Mouse (Mus musculus) thymus, postnatal 36 days (tissue): ENCODE results near the gene Minpp1.
A peak's percentile ranks its signal among the peaks of the same experiment; 100 is the strongest.

Source experiments
- DNase-seq, 2 experiments: peaks; one replicate each; pipeline ENCODE4 v3.0.0; 2022; ENCODE audit warnings: mixed read lengths in 2 of 2

Minpp1 gene

GRCm38 (mm10) chr19:32490976-32491375 is 5.4 kb downstream of the Minpp1 start:
- no peak for DNase-seq

- no peak for DNase-seq
Observed at GRCm38 (mm10) chr19:32492339-32492738, 6.8 kb downstream of the Minpp1 start.

- no peak for DNase-seq
Observed at GRCm38 (mm10) chr19:32492981-32493380, 7.4 kb downstream of the Minpp1 start.

GRCm38 (mm10) chr19:32493471-32493870 is 7.9 kb downstream of the Minpp1 start:
- DNase-seq = no peak

DNA sequence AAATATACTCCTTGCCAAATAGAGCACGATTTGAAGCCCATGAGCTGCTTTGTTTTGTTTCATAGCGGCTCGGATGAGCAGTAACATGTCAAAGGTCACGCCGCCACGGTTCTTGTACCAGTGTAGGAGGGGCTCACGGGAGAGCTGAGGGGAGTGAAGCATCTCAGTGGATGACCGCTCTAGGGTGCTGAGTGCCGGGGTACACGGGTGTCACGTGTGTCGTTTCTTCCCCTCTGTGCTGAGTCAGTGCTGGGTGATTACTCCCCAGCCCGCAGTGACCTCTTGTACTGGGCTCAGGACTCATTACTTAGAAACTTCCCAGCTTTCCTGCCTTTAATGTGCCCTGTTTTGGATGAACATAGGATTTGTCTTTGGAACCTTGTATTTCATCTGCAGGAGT is 9.0 kb downstream of the Minpp1 start:
- DNase-seq = no peak

- no peak for DNase-seq
Observed at GRCm38 (mm10) chr19:32495034-32495433, 9.5 kb downstream of the Minpp1 start.

DNA sequence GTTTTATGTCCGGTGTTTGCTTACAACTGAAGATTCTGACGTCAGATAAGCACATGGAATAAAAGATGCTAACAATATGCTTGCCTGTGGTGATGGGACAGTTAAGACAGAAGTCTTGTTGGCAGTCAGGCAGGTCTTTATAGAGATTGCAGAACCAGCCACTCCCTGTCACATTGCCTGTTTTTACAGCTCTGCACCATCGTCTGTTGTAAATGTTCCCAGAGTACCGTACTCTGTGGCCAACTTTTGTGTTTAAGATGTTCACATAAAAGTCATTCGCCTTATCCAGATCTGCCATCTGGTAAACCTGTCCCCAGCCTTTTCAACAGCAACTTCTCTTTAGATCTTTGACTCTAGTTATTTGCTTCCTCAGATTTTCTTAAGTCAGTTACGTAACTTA is 11.8 kb downstream of the Minpp1 start:
- DNase-seq = no peak

- DNase-seq = no peak
Observed at GRCm38 (mm10) chr19:32498002-32498401, 12.4 kb downstream of the Minpp1 start.

DNA sequence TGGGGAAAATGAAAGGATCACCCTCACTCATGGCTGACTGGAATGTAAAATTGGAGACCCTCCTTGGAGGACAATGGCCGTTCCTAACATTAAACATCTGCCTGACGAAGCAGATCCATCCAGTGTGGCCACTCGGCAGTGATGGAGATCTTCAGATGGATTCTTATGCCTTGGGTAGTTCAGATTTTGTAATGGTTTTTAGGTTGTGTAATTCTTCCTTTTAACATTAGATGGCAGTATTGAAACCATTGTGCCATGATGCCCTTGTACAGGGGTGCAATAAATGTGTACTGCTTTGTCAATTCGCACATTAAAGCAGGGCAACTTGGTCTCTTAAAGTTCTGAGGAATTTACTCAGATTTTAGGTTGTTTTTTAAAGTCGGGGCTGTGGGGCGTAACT is 15.8 kb downstream of the Minpp1 start:
- no peak for DNase-seq

DNA sequence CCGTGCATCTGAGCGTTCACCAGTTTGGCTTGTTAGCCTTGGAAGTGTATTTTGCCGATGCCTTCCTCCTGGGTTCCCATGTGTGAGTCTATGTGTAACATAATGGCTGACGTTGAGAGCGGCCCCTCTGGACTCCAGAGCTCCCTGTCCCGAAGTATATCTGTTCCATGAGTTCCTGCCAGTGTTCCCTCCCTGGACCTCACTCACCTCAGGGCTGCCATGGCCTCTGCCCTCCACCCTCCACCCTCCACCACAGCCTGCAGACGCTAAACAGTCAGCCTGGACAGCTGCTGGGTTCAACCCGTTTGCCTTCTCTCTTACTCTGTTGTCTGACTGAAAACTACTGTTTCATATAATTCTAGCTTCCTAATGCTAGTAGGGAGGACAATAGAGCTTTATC is 20.5 kb downstream of the Minpp1 start:
- DNase-seq = no peak

DNA sequence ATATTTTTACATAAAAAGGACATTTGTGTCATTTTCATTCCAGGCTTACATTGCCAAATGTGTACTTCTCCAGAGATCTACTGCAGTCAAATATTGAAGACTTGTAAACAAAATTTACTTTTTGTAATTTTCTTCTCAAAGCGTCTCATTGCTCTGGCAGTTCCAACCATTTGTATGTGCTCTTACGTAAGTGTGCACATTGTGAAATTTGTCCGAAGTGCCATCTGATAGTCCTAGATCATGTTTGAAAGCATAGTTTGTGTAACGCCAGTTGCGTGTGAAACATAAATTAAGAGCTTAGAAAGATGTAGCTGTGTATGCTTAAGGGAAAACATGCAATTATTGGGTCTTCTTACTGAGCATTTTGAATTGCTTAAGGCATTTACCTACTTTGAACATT is 20.9 kb downstream of the Minpp1 start:
- DNase-seq = no peak

- no peak for DNase-seq
Observed at GRCm38 (mm10) chr19:32507100-32507499, 21.5 kb downstream of the Minpp1 start.

DNA sequence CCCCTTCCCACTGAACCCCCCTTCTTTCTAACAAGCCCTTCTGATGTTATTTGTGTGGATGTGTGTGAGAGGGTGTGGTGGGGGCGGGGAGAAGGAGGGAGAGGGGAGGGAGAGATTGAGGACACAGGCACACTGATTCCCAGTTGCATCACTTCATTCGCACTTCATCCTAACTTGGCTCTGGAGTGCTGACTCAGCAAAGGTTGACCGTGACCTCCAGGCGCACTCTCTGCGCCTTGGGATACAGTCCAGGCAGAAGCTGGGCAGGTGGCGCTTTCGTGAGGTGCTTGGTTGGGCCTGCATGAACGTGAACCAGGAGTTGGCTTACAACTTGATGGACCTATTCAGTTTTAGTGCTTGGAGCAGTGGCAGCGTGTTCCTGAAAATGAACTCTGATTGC is 22.0 kb downstream of the Minpp1 start:
- DNase-seq = no peak

DNA sequence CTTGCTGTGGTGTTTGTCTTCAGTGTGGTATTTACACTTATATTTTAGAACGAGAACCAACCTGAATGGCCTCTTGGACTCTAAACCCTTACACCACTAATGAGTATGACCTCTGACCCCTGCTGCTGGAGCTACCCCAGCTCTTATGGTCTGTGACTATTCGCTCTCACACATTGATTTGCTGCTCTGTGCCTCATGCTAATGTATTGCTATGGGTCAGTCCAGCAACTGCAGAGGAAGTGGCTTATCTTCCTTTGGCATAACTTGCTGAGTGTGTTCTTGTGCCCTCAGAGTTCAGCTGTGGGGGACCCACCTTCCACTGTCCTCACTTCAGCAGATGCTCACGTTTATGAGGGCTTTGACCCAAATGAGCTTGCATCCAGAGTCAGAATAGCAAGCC is 24.7 kb downstream of the Minpp1 start:
- no peak for DNase-seq

GRCm38 (mm10) chr19:32510962-32511361 is 25.4 kb downstream of the Minpp1 start:
- DNase-seq = no peak

GRCm38 (mm10) chr19:32512518-32512917 is 26.9 kb downstream of the Minpp1 start:
- peak in 1 of 2 experiments; percentile 35 for DNase-seq

- DNase-seq = no peak
Observed at GRCm38 (mm10) chr19:32516575-32516974, 31.0 kb downstream of the Minpp1 start.

- no peak for DNase-seq
Observed at GRCm38 (mm10) chr19:32521446-32521845, 35.9 kb downstream of the Minpp1 start.

DNA sequence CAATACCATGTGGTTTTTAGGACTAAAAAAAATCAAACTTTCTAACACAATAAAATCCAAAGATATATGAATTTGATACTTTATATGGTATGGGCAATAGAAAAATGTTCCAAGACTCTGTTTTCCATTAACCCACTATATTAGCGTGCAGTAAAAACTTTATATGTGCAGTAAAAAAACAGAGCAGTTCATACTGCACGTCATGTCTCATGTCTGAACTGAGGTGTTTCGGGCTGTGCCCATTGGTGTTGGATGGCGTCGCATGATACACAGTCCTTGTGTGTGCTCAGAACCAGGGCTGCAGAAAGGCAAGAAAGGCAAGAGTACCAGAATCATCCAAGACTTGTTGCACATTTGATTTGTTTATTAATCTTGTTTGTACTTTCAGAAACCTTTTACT is 36.7 kb downstream of the Minpp1 start:
- no peak for DNase-seq

GRCm38 (mm10) chr19:32522753-32523307 is 37.3 kb downstream of the Minpp1 start:
- DNase-seq = no peak

- peak; percentile 62 to 82 for DNase-seq
Observed at GRCm38 (mm10) chr19:32523769-32524515, 38.4 kb downstream of the Minpp1 start.

DNA sequence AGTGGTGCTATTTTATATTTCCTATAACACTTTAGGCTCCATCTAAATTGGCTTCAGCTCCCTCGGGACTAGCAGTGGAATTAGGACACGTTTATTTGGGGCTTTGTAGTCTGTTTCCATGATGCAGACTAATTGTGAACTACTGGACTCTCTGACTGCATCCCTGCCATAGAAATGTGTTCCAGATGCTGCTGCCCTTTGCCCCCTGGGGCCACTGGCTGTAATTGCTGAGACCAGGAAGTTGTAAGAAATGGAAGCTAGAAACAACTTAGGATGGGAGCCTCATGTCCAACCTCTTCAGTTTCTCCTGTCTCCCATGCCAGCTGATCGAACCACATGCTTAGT is 38.9 kb downstream of the Minpp1 start:
- no peak for DNase-seq

DNA sequence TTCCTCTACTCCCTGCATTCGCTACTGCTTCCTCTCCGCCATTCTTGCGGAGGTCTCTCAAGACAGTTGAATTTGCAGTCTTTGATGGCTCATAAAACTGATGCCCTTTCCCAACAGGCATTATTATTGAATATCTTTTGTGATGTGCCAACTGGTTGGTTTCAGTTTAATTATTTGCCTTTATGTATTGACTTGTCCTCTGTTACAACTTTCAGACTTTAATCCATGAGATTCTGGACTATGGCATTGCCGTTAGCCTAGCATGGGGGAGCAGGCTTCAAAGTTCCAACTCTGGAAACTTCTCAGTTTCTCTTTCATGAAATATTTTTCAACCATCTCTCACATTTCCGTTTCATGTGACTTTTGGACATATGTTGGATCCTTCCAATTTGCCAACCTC is 41.6 kb downstream of the Minpp1 start:
- DNase-seq = no peak

DNA sequence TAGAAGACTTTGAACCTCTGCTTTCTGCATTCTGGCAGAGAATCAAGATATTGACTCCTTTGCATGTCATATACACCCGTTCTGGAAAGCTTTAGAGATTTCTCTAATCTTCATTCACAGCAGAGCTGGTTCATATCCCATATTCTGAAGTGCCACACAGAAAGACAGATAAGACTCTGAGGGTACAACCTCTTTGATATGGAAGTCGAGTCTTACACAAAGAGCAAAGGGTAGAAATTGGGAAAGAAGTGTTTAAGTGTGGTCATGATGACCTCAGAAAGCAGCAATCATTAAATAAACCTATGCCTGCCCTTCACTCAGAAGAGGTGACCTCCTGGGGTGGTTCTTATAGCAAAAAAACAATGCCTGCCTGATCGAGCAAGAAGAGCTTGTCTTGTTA is 43.2 kb downstream of the Minpp1 start:
- DNase-seq = no peak
